Mouse (Mus musculus): ENCODE measurements around the gene Hkdc1. TPM values are rescaled to one million over a fixed set of nuclear protein-coding genes. Genes with fewer than 3 reads are reported as not detected.
A peak's percentile ranks its signal among the peaks of the same experiment; 100 is the strongest.

Hkdc1 gene
- polyA plus RNA-seq, 1 experiment: 0.02 TPM

DNA sequence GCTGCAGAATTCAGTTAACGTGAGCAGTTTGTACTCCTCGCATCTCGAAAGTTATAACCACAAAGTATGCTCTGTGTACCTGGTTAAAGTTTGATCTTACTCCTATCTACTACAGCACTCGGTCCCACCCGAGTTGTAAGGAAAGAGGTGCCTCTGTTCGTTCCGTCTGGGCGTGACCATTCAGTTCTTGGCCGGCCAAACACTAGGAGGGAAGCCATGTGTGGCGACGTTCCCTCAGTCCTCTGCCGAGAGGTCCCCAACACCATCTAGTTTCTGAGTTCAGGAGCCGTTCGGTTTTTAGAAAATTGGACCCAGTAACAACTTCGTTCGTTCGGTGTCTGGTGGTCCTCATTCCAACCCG, 28.0 kb upstream of the Hkdc1 start:
- no peaks in the 10 kb centered on the region for H3K27me3 ChIP-seq (ENCODE audit: control insufficient read depth, insufficient read depth, insufficient read length)
- peaks cover 6% of the 10 kb centered on the region for H3K36me3 ChIP-seq (ENCODE audit: control insufficient read depth, insufficient read depth)
- H3K4me2 ChIP-seq (ENCODE audit: low read depth): peak overlapping the region; percentile 84
- H3ac ChIP-seq (ENCODE audit: control insufficient read depth, insufficient read length): peak overlapping the region; percentile 76
- peak overlapping the region; percentile 93 for H3K4me3 ChIP-seq
- H3K79me2 ChIP-seq (ENCODE audit: control insufficient read depth, insufficient read depth): peaks cover 18% of the 10 kb centered on the region
- TF ChIP-seq MYOG (IDR thresholded peaks at IDR 0.05; ENCODE audit: control insufficient read depth in 1 of 3, insufficient read depth in 1 of 3, insufficient read length in 2 of 3, low read depth in 2 of 3): no peak
- no peak for TF ChIP-seq TCF3 (IDR thresholded peaks at IDR 0.05; ENCODE audit: insufficient read length, low read depth)
- no peak for TF ChIP-seq MAX (IDR thresholded peaks at IDR 0.05; ENCODE audit: low read depth)
- TF ChIP-seq CEBPB (IDR thresholded peaks at IDR 0.05; ENCODE audit: insufficient read depth, poor library complexity, severe bottlenecking): no peak
- no peak for TF ChIP-seq TCF12 (IDR thresholded peaks at IDR 0.05; ENCODE audit: insufficient read depth, poor library complexity, severe bottlenecking)
- TF ChIP-seq USF1 (IDR thresholded peaks at IDR 0.05; ENCODE audit: low read depth): no peak
- TF ChIP-seq POLR2A (IDR thresholded peaks at IDR 0.05; ENCODE audit: insufficient read length, low read depth): no peak
- no peak for TF ChIP-seq MYOD1 (IDR thresholded peaks at IDR 0.05; ENCODE audit: control insufficient read depth in 1 of 3, insufficient read length in 2 of 3, low read depth in 2 of 3)
- TF ChIP-seq SRF (IDR thresholded peaks at IDR 0.05; ENCODE audit: control insufficient read depth, insufficient read length, low read depth): no peak
- no peak for TF ChIP-seq POLR2AphosphoS2 (IDR thresholded peaks at IDR 0.05; ENCODE audit: insufficient read length, low read depth)
- TF ChIP-seq REST (IDR thresholded peaks at IDR 0.05; ENCODE audit: insufficient read depth, insufficient read length): no peak
- no peak for TF ChIP-seq E2F4 (IDR thresholded peaks at IDR 0.05; ENCODE audit: insufficient read depth)

DNA sequence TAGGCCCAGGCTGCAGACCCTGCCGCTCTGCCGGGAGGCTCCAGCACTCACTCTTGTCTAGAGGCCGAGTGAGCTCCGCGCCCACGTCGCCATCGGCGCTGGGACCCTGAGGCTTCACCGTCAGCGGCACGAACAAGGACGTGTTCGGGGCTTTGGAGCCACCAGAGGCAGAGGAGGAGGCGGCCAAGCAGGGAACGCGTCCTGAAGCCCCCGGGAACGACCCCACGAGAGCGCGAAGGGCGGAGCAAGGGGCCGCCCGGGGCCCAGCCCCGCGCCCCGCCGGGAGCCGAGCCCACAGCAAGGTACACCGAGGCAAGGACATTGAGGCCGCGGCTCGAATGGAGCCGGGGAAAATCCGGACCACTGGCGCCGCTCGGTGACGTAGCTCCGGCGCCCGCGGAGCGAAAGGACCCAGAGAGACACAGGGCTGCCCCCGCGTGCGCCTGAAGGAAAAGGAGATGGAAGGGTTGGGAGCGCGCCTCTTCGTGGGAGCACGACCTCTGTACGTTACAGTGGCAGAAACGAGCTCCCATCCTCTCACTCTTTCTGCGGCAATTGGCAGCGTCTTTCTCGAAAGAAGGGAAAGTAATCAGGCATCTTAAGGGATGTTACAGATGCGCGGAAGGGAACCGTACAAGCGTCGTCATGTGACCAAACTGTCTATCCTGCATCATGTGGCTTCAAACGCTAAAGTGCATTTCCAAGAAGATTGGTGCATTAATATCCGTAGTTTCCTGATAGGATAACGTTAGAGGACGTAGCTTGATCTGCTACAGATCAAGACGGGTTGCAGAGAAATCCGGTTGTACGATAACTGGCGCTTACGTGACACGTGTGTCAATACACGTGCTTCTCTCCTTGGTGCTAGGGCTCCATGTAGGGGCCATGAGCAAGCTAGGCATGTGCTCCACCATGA, 27.3 kb upstream of the Hkdc1 start, which contains the start of the genes 4930507D05Rik and Supv3l1:
Gene 4930507D05Rik, plus strand, starts transcription at position 126 of the 916 bp plus-strand sequence.
Gene Supv3l1, minus strand, starts transcription at position 375 of the 916 bp plus-strand sequence.
- Histone ChIP-seq H3K36me3 (ENCODE audit: control insufficient read depth, insufficient read depth) (peaks cover 5% of the 10 kb centered on the region), H3ac (ENCODE audit: control insufficient read depth, insufficient read length) (peak within 1 kb of the TSS; percentile 76), H3K27me3 (ENCODE audit: control insufficient read depth, insufficient read depth, insufficient read length) (no peaks in the 10 kb centered on the region), H3K79me2 (ENCODE audit: control insufficient read depth, insufficient read depth) (peaks cover 18% of the 10 kb centered on the region), H3K4me2 (ENCODE audit: low read depth) (peak within 1 kb of the TSS; percentile 99), H3K4me3 (peak within 1 kb of the TSS; percentile 93)
- TF ChIP-seq TCF3 (IDR thresholded peaks at IDR 0.05; ENCODE audit: insufficient read length, low read depth) (no peak), POLR2A (IDR thresholded peaks at IDR 0.05; ENCODE audit: insufficient read length, low read depth) (peak; percentile 49), MYOD1 (IDR thresholded peaks at IDR 0.05; ENCODE audit: control insufficient read depth in 1 of 3, insufficient read length in 2 of 3, low read depth in 2 of 3) (no peak), MYOG (IDR thresholded peaks at IDR 0.05; ENCODE audit: control insufficient read depth in 1 of 3, insufficient read depth in 1 of 3, insufficient read length in 2 of 3, low read depth in 2 of 3) (no peak), CEBPB (IDR thresholded peaks at IDR 0.05; ENCODE audit: insufficient read depth, poor library complexity, severe bottlenecking) (no peak), TCF12 (IDR thresholded peaks at IDR 0.05; ENCODE audit: insufficient read depth, poor library complexity, severe bottlenecking) (no peak), USF1 (IDR thresholded peaks at IDR 0.05; ENCODE audit: low read depth) (peak; percentile 99), E2F4 (IDR thresholded peaks at IDR 0.05; ENCODE audit: insufficient read depth) (no peak), POLR2AphosphoS2 (IDR thresholded peaks at IDR 0.05; ENCODE audit: insufficient read length, low read depth) (peak; percentile 51), MAX (IDR thresholded peaks at IDR 0.05; ENCODE audit: low read depth) (peak; percentile 99), REST (IDR thresholded peaks at IDR 0.05; ENCODE audit: insufficient read depth, insufficient read length) (no peak), SRF (IDR thresholded peaks at IDR 0.05; ENCODE audit: control insufficient read depth, insufficient read length, low read depth) (peak; percentile 86)

DNA sequence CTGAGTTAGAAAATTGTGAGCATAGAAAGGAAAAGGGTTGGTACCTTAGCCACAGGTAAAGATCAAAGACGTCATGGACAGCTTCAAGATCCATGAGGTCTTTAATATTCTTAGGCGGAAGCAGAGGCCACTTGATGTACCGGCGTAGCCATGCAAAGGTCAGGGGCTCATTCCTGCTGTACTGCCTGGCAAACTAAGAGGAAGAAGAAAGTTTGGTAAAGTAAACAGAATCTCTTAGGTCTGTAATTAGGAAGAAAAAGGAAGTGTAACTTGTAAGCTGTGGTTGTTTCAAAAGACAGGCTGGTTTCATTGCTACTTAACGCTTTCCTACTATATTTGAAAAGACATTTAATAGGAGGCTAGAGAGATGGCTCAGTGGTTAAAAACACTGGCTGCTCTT, 8.1 kb upstream of the Hkdc1 start:
- Histone ChIP-seq H3K27me3 (ENCODE audit: control insufficient read depth, insufficient read depth, insufficient read length) (no peaks in the 10 kb centered on the region), H3K79me2 (ENCODE audit: control insufficient read depth, insufficient read depth) (no peaks in the 10 kb centered on the region), H3ac (ENCODE audit: control insufficient read depth, insufficient read length) (no peak overlapping the region), H3K4me2 (ENCODE audit: low read depth) (no peak overlapping the region), H3K4me3 (no peak overlapping the region), H3K36me3 (ENCODE audit: control insufficient read depth, insufficient read depth) (peaks cover 46% of the 10 kb centered on the region)
- TF ChIP-seq POLR2AphosphoS2 (IDR thresholded peaks at IDR 0.05; ENCODE audit: insufficient read length, low read depth) (no peak), MYOD1 (IDR thresholded peaks at IDR 0.05; ENCODE audit: control insufficient read depth in 1 of 3, insufficient read length in 2 of 3, low read depth in 2 of 3) (no peak), POLR2A (IDR thresholded peaks at IDR 0.05; ENCODE audit: insufficient read length, low read depth) (no peak), E2F4 (IDR thresholded peaks at IDR 0.05; ENCODE audit: insufficient read depth) (no peak), MAX (IDR thresholded peaks at IDR 0.05; ENCODE audit: low read depth) (no peak), USF1 (IDR thresholded peaks at IDR 0.05; ENCODE audit: low read depth) (no peak), TCF3 (IDR thresholded peaks at IDR 0.05; ENCODE audit: insufficient read length, low read depth) (no peak), REST (IDR thresholded peaks at IDR 0.05; ENCODE audit: insufficient read depth, insufficient read length) (no peak), TCF12 (IDR thresholded peaks at IDR 0.05; ENCODE audit: insufficient read depth, poor library complexity, severe bottlenecking) (no peak), CEBPB (IDR thresholded peaks at IDR 0.05; ENCODE audit: insufficient read depth, poor library complexity, severe bottlenecking) (no peak), SRF (IDR thresholded peaks at IDR 0.05; ENCODE audit: control insufficient read depth, insufficient read length, low read depth) (no peak), MYOG (IDR thresholded peaks at IDR 0.05; ENCODE audit: control insufficient read depth in 1 of 3, insufficient read depth in 1 of 3, insufficient read length in 2 of 3, low read depth in 2 of 3) (no peak)

DNA sequence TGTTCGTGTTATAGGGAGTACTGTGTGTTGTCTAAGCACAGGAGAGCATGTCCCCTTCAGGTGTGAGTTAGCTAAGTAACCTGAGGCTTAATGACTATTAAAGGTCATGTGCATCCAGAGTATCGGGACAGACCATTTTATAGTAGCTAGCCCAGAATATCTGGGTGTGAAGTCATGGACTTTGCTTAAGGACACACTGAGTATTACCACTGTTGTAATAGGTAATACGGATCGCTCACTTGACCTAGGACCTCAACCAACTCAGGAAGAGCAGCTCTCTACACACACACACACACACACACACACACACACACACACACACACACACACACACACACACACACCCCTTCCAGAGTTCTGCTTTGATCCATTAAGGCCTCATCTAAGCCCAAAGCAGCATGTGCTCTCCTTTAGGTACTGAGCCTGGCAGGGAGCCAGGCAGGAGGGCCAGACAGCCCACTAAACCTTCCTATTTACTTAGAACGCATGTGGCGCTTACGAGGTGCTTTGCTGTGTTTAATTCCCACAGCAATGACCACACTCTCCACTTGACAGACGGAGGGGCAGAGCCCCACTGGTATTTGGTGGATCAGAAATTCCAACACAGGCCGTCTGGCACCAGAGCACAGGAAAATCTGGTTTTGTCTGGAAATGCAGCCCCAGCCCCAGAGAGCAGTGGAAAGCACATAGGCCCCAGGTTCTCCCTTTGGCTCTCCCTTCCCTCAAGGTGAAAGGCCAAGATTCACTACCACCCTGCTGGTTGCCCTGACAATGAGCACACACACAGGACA, 3.0 kb upstream of the Hkdc1 start:
- Histone ChIP-seq H3ac (ENCODE audit: control insufficient read depth, insufficient read length) (no peak overlapping the region), H3K79me2 (ENCODE audit: control insufficient read depth, insufficient read depth) (no peaks in the 10 kb centered on the region), H3K27me3 (ENCODE audit: control insufficient read depth, insufficient read depth, insufficient read length) (no peaks in the 10 kb centered on the region), H3K4me3 (no peak overlapping the region), H3K4me2 (ENCODE audit: low read depth) (no peak overlapping the region), H3K36me3 (ENCODE audit: control insufficient read depth, insufficient read depth) (peaks cover 18% of the 10 kb centered on the region)
- no peak for TF ChIP-seq CEBPB (IDR thresholded peaks at IDR 0.05; ENCODE audit: insufficient read depth, poor library complexity, severe bottlenecking)
- TF ChIP-seq POLR2A (IDR thresholded peaks at IDR 0.05; ENCODE audit: insufficient read length, low read depth): no peak
- TF ChIP-seq TCF12 (IDR thresholded peaks at IDR 0.05; ENCODE audit: insufficient read depth, poor library complexity, severe bottlenecking): no peak
- no peak for TF ChIP-seq MYOD1 (IDR thresholded peaks at IDR 0.05; ENCODE audit: control insufficient read depth in 1 of 3, insufficient read length in 2 of 3, low read depth in 2 of 3)
- TF ChIP-seq POLR2AphosphoS2 (IDR thresholded peaks at IDR 0.05; ENCODE audit: insufficient read length, low read depth): no peak
- no peak for TF ChIP-seq SRF (IDR thresholded peaks at IDR 0.05; ENCODE audit: control insufficient read depth, insufficient read length, low read depth)
- no peak for TF ChIP-seq E2F4 (IDR thresholded peaks at IDR 0.05; ENCODE audit: insufficient read depth)
- TF ChIP-seq MAX (IDR thresholded peaks at IDR 0.05; ENCODE audit: low read depth): no peak
- TF ChIP-seq MYOG (IDR thresholded peaks at IDR 0.05; ENCODE audit: control insufficient read depth in 1 of 3, insufficient read depth in 1 of 3, insufficient read length in 2 of 3, low read depth in 2 of 3): no peak
- no peak for TF ChIP-seq REST (IDR thresholded peaks at IDR 0.05; ENCODE audit: insufficient read depth, insufficient read length)
- TF ChIP-seq USF1 (IDR thresholded peaks at IDR 0.05; ENCODE audit: low read depth): no peak
- no peak for TF ChIP-seq TCF3 (IDR thresholded peaks at IDR 0.05; ENCODE audit: insufficient read length, low read depth)
